Mouse (Mus musculus) yolk sac, embryonic 10.5 days (tissue): Measurements from ENCODE around the gene Angel2.
"Not testable (repeated sequence)": the region's sequence is repeated elsewhere in the genome, so short reads cannot be mapped to it uniquely, and the experiment has no call there.

Source experiments
- DNase-seq: peaks from one replicate; pipeline ENCODE4 v3.0.0-alpha.2; 2017; ENCODE audit warnings: low spot score

Gene Angel2

DNA sequence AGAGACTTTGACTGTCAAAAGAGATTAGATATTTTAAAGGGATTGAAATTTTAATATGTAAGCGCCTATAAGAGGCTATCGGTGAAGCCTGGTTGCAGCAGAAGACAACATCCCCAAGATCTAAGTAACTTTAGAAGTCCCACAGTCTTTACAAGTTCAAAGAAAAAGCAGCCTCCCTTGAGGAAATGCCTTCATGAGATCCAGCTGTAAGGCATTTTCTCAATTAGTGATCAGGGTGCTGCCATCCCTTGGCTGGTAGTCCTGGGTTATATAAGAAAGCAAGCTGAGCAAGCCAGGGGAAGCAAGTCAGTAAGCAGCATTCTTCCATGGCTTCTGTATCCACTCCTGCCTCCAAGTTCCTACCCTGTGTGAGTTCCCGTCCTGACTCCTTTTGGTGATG lies at the start of gene Angel2:
Gene Angel2, plus strand, starts transcription at position 301 of the 400 bp plus-strand sequence.
- not testable (repeated sequence) for DNase-seq

DNA sequence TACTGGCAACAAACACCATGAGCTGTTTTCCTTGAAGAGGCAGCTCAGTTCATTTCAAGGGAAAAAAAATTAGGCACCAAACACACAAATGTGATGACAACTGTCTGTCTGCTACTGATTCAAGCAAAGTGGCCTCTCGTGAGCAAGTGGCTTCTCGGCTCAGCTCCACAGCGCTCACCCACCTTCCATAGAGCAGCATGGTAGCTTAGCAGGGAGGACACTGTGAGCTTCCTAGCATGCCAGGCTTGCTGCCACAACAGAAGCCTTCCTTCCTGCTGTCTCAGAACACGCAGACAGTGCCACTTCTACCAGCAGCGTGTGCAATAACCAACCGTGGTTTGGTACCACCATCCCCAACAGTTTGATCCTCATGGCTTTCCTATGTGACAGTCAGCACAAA lies 49.2 kb upstream of the Angel2 start:
- no peak for DNase-seq

DNA sequence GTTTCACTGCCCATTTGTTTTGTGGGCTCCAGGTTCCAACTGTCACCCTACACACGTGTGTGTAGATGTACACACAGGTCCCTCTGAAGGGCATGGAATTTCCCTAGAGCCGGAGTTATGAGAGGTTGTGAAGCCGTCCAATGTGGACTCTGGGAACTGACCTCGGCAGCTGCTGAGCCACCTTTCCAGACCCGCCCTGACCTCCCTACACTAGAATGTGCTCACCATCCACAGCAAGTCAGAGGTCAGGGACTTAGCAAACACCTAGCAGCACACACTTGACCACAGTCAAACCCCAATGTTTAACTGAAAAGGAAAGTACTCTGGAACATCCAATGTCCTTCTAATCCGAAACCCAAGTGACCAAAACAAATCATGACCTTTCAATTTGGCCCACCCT lies 44.3 kb upstream of the Angel2 start:
- DNase-seq = peak; percentile 64

DNA sequence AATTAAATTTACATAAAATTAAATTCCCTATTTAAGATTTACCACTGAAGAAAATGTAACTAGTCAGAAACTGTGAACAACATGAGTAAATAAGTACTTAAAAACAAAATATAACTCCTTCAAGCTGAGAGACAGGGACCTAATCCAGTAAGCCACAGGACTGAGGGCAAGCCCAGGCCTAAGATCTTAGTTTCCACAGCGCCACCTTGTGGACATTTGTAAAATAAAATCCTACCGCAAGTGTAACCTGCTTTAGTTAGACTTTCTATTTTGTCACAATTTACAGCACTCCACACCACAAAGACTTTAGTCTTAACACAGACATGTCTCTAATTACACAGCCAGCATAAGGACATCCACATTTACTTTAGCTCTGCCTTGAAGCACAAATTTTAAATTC lies 43.5 kb upstream of the Angel2 start:
- peak; percentile 12 for DNase-seq

DNA sequence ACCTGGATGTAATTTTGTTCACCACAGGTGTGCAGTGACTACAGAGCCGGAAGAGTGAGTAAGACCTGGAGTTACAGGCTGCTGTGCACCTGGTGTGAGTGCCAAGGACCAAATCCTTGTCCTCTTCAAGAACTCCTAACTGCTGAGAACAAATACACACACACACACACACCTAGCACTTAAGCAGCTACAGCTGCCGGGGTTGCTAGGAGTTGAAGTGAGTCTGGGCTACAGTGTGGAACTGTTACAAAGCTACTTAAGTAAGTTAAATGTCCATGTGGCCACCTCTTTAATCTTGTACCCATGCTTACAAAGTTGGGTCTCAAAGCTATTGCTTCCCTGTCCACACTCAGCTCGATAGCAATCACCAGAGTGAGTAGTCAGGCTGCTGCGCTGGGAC lies 38.9 kb upstream of the Angel2 start:
- DNase-seq = no peak

DNA sequence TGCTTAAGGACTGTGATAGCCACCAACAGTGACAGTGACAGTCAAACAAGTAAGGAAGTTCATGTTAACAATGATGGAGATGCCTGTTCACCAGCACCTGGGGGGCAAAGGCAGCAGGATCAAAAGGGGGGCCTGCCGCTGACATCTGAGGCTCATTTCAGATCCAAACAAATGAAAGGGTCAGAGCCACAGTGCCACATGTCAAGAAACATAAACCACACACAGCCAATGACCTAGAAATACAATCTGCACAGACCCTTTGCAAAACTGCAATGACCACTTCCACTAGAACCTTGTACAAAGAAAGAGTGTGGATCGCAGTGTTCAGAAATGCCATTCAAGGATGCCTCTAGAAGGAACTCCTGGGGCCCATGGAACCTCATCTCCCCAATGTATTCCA lies 36.9 kb upstream of the Angel2 start:
- DNase-seq = no peak

DNA sequence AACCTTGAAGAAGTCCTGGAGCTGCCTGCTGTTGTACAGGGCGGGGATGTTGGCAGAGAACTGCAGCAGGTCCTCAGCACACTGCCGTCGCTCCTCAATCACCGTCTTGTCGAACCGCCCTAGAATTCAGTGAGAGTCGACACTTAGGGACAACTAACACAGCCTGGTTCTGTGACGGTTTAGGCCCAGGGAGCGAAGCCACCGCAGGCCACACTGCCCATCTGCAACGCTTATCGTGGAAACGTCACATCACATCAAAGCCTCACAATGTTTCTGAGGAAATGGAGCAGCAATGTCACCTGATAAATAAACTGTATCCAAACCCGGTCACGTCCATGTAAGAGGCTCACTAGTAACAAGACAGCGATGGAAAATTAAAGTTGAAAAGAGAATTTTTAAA lies 36.3 kb upstream of the Angel2 start:
- DNase-seq = no peak

DNA sequence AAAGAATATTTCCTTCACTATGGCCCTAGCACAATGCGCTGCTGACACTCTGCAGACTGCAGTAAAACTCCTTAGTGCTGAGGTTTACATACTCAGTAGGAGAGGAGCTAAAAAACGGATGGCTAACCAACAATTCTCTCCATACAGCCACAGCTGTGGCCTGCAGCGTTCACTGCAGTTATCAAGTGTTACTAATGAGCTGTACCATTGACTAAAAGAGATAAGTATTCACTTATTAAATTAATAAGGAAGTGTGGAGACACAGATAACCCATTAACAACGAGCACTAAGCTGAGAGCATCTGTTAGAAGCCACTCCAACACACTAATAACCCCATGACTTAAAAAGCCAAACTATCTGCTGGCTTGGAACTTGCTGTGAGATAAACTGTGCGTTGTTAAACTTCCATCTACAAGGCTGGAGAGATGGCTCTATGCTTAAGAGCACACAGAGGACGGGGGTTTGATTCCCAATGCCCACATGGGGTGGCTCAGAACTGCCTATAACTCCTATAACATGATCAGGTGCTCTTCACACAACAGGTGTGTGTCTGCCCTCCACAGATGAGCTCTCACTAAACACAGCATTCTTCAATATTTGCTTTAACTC lies 31.2 kb upstream of the Angel2 start:
- no peak for DNase-seq

DNA sequence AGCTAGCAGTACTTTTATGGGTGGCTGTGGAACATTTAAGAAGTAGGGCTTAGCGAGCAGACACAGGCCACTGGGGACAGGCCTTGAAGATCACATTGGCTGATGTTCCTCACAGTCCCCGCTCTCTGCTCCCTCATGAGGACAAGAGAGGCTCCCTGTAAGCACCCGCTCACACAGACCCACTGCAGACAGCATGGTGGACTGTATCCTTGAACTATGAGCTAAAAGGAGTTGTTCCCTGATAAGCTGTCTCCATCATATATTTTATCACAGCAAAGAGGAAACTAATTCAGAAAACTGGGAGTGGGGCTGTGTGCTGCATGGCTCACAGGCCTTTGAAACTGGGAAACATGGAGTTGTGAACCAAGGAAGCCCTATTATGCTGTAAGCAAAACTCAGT lies 26.7 kb upstream of the Angel2 start:
- no peak for DNase-seq

DNA sequence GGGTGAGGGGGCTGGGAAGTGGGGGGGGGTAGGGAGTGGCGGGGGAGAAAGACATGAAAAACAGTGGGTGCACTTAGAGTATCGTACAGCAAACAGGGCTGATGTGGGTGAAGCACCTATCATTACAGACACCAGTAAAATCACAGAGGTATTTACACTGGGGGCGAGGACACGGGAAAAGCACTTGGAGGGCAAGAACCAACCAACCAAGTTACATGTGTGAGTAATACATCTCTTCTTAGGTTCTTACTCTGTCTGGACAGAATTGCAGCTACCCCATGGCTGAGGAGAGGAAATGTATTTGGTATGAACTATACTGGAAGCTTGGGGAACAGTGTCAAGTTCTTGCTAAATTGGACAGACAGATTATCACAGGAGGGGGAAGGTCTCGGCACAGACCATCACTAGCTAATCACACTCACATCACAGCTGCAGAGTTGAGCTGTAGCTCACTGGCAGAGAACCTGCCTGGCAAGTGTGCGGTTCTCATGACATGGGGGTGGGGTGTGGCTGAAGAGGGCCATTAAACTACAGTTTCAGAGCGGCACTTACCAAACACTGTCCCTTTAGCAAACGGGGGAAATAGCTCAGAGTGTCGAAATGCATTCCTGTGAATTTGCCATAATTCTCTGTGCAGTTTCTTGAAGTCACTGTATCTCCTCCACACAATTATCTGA lies 25.9 kb upstream of the Angel2 start:
- no peak for DNase-seq

DNA sequence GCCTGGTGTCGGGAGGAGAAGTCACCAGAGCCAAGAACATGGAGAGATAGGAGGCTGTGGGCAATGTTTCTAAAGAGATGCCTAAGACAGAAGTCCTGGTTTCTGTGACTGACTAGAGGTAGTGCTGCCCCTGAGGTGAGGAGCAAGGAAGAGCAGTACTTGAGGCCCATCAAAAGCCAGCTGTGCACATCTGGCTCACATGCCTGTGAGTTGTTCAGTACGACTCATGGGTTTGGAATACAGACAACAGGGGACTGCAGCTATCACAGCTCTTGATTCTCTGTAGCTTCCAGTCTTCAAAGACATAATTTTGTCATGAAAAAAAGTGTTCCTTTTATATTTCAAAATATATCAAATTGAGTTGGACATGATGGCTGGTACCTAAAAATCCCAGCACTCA lies 23.8 kb upstream of the Angel2 start:
- no peak for DNase-seq

DNA sequence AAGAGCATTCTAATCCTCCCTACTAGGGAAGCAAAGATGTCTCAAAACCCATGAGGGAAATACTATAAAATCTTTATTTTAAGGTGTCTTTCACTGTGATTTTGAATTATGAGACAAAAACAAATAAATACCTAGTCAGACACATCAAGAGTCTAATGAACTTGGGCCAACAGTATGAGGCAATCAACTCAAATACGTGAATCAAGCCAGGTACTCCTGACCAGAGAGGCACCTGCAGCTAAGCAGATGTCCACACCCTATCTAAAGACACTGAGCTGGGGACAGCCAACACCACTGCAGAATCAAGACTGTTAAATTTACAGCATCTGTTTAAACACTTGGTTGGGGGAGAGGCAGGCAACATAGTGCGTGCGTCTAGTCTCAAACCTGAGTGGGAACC lies 20.8 kb upstream of the Angel2 start:
- no peak for DNase-seq

DNA sequence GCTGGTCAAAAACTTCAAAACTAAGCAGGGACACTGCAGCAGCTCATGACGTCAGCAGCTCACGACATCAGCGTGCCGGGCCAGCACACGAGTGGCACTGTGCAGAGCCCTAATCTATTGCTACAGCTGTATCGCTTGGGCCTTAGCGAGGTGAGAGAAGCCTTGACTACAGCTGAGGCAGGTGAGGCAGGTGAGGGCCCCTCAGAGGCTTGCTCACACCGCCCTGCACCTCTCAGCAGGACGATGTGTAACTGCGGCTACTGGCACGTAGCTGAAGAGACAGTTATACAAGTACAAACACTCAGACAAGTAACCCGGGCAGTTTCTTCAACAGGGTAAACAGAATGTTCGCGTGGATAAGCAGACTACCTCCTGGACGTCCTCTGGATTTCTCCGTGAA lies 20.2 kb upstream of the Angel2 start:
- no peak for DNase-seq

DNA sequence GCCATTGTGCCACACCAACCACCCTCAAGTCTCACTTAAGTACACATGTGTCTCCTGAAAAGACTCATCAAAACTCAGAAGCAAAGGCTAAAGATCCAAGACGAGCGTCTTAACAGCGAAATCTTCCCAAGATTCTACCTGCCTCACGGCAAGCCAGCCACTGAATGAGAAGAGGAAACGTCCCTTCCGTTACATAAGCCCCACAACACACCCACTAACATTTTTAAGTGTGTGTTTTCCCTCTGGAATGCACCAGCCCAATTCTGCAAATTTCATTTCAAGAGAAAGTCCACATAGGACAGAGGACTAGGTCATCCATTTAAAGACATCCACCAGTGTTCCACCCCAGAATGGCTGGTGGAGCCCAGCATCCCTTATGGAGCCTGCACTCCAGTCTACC lies 14.1 kb upstream of the Angel2 start:
- no peak for DNase-seq

DNA sequence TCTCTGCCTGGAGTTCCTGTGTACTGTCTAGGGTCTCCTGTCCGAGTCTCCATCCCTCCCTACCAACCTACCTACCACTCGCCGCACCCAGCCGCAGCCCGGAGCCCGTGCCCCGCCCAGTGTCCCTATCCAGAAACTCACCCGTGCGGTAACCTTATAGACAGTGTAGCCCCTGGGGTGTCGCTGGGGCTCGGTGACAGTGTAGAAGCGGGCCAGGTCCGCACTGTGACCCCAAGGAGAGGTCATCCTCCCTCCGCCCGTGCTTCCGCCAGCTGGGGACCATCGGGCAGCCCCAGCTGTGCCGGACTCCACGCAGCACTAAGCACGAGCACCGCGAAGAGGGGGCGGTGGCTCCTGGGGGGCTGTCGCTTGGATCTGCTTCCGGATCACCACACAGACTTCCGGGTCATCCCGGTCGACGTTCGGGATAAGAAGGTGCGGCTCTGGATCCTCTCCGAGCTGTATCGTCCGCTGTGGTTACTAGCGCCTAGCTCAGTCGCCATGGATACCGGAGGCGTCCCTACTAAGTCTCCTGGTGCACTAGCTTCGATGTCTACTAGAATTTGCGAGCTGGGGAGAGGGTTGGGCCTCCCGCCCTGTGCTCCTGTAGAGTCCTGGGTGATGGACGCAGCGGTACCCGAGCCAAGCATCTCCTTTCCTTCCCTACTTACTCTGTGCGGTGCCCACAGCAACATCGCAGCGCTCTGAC lies 13.3 kb upstream of the Angel2 start, which contains the start of gene Rps6kc1:
Gene Rps6kc1, minus strand, starts transcription at position 356 of the 709 bp plus-strand sequence.
- peak; percentile 85 for DNase-seq

DNA sequence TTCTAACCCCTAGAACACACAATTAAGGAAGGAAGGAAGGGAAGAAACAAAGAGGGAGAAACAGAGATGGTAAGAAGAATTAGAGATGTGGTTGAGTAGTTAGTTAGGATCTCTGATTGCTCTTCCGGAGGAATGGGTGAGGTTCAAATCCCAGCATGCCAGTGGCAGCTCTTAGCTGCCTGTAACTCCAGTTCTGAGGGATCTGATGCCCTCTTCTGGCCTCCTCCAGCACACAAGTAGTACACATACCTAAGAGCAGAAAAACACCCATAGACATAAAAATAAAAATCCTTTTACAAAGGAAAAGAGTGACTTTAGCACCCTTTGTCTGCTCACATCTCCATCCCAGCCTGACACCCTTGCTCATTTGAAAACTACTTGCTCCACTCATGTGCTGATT lies 12.3 kb upstream of the Angel2 start:
- no peak for DNase-seq

DNA sequence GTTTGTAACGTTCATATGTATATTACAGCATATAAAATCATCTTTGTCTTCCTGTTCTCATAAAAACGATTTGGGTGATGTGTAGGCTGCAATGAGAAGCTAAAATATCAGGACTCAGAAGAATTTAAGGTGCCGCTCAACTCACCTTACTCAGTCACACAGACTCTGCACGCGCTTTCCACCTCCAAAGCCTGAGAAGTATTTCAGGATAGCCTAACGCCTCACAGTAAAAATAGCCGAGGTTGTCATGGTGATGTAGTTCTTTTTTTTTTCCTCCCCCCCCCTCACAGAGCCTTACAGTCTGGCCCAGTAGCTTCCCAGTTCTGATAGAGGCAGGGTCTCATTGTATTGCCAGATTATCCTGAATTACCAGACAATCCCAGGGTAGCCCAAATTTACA lies 6.0 kb upstream of the Angel2 start:
- DNase-seq = no peak

DNA sequence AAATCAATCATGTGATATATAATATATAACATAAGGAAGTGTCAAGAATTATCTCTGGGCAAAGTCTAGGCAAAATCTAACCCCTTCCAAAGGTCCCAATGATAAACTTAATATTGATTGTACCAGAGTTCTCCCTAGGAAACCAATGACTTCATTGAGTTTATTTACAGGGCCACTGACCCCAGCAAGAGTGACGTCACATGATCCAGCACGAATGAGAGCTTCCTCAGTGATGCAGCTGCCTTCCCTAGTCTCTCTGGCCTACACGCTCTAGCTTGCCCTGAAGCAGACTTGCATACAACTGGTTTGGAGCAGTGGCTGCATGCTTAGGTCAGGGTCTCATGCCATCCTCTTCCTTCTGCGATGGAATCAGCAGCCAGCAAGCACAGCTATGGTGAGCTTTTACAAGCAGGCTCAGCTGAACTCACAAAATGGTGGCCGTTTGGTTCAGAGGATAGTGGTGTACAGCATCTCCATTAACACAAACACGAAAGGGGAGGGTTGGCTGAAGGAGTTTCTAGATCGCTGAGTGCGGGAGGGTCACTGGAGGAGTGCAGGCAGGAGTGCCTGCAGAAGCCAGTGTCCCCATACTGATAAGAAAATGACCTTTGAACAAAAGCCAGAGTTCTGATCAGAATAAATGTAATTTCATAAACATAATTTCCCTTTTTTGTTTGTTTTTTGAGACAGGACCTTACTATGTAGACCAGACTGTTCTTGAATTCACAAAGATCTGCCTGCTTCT lies 5.0 kb upstream of the Angel2 start:
- no peak for DNase-seq

DNA sequence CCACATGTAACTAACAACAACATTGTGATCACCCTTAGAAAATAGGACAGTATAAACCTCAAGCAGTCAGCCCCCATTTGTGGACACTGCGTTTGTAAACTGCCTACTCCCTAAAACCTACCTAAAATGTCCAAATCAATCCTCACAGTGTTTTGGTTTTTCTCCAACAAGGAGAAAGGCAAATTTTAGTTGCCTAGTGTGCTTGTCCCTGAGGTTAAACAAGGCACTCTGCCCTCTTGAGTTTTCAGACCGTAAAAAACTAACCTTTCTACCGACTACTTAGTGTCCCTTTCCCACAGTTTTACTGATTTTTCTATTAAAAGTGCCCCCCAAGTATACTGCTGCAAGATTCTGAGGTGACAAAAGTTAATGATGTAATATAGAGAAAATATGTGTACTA lies 2.4 kb downstream of the Angel2 start:
- no peak for DNase-seq

DNA sequence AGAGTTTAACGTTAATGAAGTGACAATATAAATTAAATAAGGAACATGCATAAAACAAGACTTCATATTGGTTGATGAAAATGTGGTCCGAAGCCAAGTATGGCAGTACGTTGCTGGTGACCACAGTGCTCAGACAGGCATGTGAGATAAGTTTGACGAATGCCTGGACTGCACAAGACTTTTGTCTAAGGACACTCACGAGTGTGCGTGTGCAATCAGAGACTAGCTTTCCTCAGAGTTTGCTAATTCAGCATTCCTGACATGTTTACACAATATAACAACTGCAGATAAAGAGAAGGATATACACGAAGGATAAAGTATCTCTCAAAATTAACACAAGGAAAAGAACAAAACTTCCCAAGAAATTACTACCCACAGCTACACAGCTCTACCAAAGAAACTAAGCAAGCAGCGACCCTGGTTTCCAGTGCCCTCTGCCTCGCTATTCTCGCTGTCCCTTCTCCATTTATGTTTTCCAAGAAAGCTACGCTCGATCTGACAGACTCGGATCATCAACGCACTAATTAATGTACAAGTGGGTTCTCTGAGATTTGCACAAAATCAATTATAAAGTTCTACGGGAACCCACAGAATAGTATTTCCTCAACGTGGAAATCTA lies 2.9 kb downstream of the Angel2 start:
- no peak for DNase-seq

DNA sequence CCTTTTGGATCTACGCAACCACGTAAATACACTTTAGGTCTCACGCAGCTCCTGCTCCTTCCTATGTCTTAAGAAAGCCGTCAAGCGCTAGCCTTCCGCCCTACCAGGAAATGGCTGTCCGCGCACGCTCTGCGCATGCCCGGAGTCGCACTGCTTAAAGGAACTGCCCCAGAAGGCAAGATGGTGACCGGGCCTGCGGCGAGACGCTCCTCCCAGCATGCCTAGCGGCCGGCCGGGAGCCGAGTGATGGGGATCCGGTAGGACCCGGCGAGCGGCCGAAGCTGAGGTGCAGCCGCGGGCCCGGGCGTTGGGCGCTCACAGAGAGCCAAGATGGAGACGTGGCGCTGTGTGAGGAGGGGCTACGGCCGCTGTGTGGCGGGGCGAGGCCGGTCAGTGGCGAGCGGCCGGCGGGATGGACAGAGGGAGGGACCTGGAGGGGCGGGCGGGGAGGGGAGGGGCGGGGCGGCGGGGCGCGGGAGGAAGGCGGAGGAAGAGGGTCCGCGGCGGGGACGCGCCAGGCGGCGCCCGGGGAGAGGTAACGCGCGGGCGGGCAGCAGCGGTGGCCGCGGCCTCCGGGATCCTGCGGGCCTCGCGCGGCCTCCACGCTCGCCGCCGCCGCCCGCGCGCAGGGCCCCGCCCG lies 3.6 kb downstream of the Angel2 start:
- peak; percentile 97 for DNase-seq
